Mouse (Mus musculus) lung, embryonic 14.5 days (tissue): Measurements from ENCODE around the gene Sowahc. TPM values are rescaled to one million over a fixed set of nuclear protein-coding genes. Genes with fewer than 3 reads are reported as not detected.

Experiments used
- ATAC-seq: fragments of 200-750 bp; cut with Nextera tagmentation; 2 replicates; pipeline ENCODE4 v1.8.0; 2017; ENCODE audit warnings: mild to moderate bottlenecking, moderate TSS enrichment, moderate library complexity; ENCODE audit not compliant: insufficient read depth
- DNase-seq: peaks from one replicate; pipeline ENCODE4 v3.0.0-alpha.2; 2015
- H3K27ac ChIP-seq: fragments of 300-500 bp; sonication (generic); 2 replicates; pipeline ENCODE4 v1.5.1; 2014; ENCODE audit warnings: low read depth, mild to moderate bottlenecking, moderate library complexity
- H3K27me3 ChIP-seq: fragments of 300-500 bp; sonication (generic); 2 replicates; pipeline ENCODE4 v1.6.1; 2014; ENCODE audit warnings: low read length, control low read depth; ENCODE audit not compliant: insufficient read depth
- H3K36me3 ChIP-seq: fragments of 300-500 bp; sonication (generic); 2 replicates; pipeline ENCODE4 v1.6.1; 2014; ENCODE audit warnings: control low read depth; ENCODE audit not compliant: insufficient read depth
- H3K4me1 ChIP-seq: fragments of 300-500 bp; sonication (generic); 2 replicates; pipeline ENCODE4 v1.6.1; 2014; ENCODE audit warnings: antibody characterized with exemption, control low read depth; ENCODE audit not compliant: insufficient read depth
- H3K4me2 ChIP-seq: fragments of 300-500 bp; sonication (generic); 2 replicates; pipeline ENCODE4 v1.6.1; 2014; ENCODE audit warnings: mild to moderate bottlenecking
- H3K4me3 ChIP-seq: fragments of 300-500 bp; sonication (generic); 2 replicates; pipeline ENCODE4 v1.5.1; 2014; ENCODE audit warnings: low read depth, low read length
- H3K9ac ChIP-seq: fragments of 300-500 bp; sonication (generic); 2 replicates; pipeline ENCODE4 v1.6.1; 2014
- H3K9me3 ChIP-seq: fragments of 300-500 bp; sonication (generic); 2 replicates; pipeline ENCODE4 v1.6.1; 2016; ENCODE audit warnings: low read depth, low read length, control low read depth
- CTCF ChIP-seq: IDR thresholded peaks from 2 replicates; pipeline ENCODE4 v1.5.1; 2016; ENCODE audit warnings: antibody characterized with exemption, low read depth
- WGBS: fragments of 180-500 bp; shearing (Covaris S2); extraction: QIAGEN DNeasy Blood & Tissue Kit; methylation state at CpG from one replicate; pipeline ENCODE4 v1.1.7; 2014; 5-methylcytosine and 5-hydroxymethylcytosine counted together
- polyA plus RNA-seq: library from polyadenylated mRNA; unstranded; fragments of >200 nt; fragmentation: Nextera tagmentation; extraction: Ambion mirVana; gene quantifications from 2 replicates; pipeline ENCODE4 v1.2.1, GENCODE M21; 2014

Gene Sowahc
- polyA plus RNA-seq, 1 experiment from 2014 or later: 10.5 TPM

DNA sequence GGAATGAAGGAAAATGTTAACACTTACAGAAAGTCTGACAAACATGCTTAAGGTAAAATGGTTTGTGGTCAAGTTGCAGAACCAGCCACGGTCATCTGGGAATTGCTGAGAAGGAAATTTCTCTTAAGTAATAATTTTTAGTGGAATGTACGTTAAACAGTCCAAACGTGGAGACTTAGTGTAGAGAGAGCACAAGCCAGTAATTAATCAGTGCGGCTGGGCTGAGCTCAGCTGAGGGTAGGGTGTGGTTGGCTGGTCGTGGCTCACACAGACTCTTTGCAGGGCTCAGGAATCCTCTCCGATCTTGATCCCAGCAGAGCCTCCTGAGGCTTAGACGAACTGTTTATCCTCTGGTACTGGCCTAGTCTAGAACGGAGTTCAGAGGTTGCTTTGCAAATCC is 30.6 kb downstream of the Sowahc start:
- Histone ChIP-seq H3K4me1 (no peaks in the 10 kb centered on the region), H3K9ac (no peak overlapping the region), H3K4me3 (no peak overlapping the region), H3K36me3 (no peaks in the 10 kb centered on the region), H3K9me3 (no peaks in the 10 kb centered on the region), H3K27ac (no peak overlapping the region), H3K27me3 (no peaks in the 10 kb centered on the region), H3K4me2 (no peak overlapping the region)
- DNase-seq: no peak
- 45% methylated on average over 8 of the region's 8 CpGs for WGBS
- ATAC-seq: no peak
- TF ChIP-seq CTCF: no peak

DNA sequence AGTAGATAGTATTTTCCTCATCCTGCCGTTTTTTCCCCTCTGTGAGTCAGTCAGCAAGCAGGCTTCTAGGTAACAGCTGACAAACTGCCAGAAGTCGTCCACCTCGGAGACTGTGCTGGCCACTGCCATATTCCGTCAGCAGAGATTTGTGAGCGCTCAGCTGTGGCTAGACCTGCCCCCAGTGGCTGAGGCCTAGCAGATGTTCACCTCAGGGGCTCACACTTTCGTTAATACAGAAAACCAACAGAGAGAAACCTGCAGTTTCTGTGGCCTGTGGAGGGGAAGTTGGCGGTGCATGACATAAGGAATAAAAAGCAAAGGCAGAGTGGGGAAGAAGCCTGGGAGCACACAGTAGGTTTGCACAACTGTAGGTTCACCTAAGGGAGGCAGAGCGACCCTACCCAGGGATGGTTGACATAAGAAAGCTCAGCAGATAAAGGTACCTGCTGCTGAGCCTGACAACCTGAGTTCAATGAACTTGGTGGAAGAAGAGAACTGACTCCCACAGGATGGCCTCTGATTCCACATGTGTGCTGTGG is 31.9 kb downstream of the Sowahc start:
- no peak for TF ChIP-seq CTCF
- no peak overlapping the region for H3K9ac ChIP-seq
- no peak for DNase-seq
- no peaks in the 10 kb centered on the region for H3K4me1 ChIP-seq
- no peak overlapping the region for H3K27ac ChIP-seq
- no peaks in the 10 kb centered on the region for H3K27me3 ChIP-seq
- H3K4me2 ChIP-seq: no peak overlapping the region
- H3K36me3 ChIP-seq: no peaks in the 10 kb centered on the region
- no peak for ATAC-seq
- H3K9me3 ChIP-seq: no peaks in the 10 kb centered on the region
- WGBS: 71% methylated on average over 8 of the region's 8 CpGs
- no peak overlapping the region for H3K4me3 ChIP-seq

DNA sequence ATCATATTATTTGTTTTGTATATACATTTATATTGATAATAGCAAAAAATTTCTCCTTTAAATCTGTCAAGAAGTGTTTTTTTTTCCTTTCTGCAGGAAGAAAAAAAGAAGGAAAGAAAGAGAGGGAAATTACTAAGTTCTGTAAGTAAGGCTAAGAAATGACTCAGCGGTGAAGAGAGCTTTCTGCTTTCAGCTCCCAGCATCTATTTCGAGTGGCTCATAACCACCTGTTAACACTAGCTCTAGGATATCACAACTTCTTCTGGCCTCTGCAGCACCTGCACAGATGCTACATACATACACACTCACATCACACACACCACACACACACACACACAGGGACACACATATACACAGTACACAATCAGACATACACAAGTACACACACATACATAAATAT is 34.8 kb downstream of the Sowahc start:
- 91% methylated on average over 2 of the region's 2 CpGs for WGBS
- ATAC-seq: no peak

DNA sequence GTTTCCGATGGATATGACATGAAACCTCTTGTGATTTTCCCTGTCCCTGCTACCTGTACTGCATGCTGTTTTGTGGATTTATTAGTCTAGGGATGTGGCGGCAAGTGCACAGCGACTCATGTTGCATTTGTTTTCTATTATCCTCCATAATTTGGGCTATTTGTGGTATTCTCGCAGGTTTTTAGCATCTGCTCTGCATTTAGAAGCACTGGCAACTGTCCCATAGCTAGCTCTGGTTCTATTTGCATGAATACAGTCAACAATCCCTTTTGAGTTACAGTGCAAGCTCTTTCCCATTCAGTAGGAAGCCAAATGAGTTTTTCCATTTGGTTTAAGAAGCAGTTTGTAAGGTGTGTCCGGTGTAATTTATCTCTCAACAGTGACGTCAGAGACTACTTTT is 37.8 kb downstream of the Sowahc start:
- ATAC-seq: no peak
- WGBS: 84% methylated on average over 6 of the region's 6 CpGs
- Histone ChIP-seq H3K4me2 (no peak overlapping the region), H3K4me1 (peaks cover 8% of the 10 kb centered on the region; the same call in 1 of the 2 replicates), H3K9ac (no peak overlapping the region), H3K27me3 (no peaks in the 10 kb centered on the region), H3K27ac (no peak overlapping the region), H3K36me3 (no peaks in the 10 kb centered on the region), H3K9me3 (no peaks in the 10 kb centered on the region), H3K4me3 (no peak overlapping the region)
- TF ChIP-seq CTCF: no peak
- no peak for DNase-seq

More for the DNA sequence above, 34.8 kb downstream of the Sowahc start:
- no peak for DNase-seq
- H3K36me3 ChIP-seq: no peaks in the 10 kb centered on the region
- H3K4me2 ChIP-seq: no peak overlapping the region
- H3K4me3 ChIP-seq: no peak overlapping the region
- H3K9me3 ChIP-seq: no peaks in the 10 kb centered on the region
- no peaks in the 10 kb centered on the region for H3K27me3 ChIP-seq
- no peak overlapping the region for H3K27ac ChIP-seq
- H3K9ac ChIP-seq: no peak overlapping the region
- TF ChIP-seq CTCF: no peak
- peaks cover 3% of the 10 kb centered on the region; the same call in 1 of the 2 replicates for H3K4me1 ChIP-seq

DNA sequence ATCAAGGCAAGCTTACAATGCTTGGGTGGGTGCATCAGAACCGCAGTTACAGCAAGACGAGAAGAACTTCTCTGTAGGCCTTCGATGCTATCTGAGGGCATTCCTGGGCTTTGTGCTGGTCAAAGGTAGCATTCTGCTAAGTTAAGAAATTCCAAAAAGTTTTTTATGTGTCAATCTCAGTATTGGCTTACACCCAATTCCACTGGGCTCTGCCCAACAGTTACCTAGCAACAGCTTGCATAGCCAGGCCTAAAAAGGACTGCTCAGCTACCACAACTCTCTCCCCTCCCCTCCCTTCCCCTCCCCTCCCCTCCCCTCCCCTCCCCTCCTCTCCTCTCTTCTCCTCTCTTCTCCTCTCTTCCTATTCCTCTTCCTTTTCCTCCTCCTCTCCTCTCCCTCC is 39.9 kb downstream of the Sowahc start:
- H3K27ac ChIP-seq: no peak overlapping the region
- 81% methylated on average over 3 of the region's 3 CpGs for WGBS
- H3K36me3 ChIP-seq: no peaks in the 10 kb centered on the region
- peak; percentile 74 for DNase-seq
- H3K4me1 ChIP-seq: peaks cover 18% of the 10 kb centered on the region
- no peak overlapping the region for H3K4me3 ChIP-seq
- H3K9ac ChIP-seq: no peak overlapping the region
- no peak overlapping the region for H3K4me2 ChIP-seq
- H3K9me3 ChIP-seq: no peaks in the 10 kb centered on the region
- no peak for TF ChIP-seq CTCF
- ATAC-seq: no peak
- H3K27me3 ChIP-seq: no peaks in the 10 kb centered on the region

DNA sequence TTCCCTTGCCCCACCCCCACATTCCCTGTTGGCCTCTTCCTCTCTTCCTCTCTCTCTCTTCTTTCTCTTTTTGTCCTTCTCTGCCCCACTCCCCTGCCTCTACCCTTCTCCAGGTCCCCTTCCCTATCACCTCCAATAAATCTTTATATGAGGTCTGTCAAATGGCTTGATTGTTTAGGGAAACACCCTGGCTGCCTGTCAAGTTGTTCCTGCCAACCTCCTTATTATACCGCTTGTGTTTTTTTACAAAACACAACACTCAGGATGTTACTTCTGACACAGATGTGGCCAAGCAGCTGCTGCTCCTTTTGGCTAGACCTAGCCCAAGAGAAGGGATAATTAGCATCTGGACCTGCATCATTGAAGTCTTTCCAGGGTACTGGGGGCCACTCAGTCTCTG is 40.3 kb downstream of the Sowahc start:
- Histone ChIP-seq H3K9ac (no peak overlapping the region), H3K36me3 (no peaks in the 10 kb centered on the region), H3K4me1 (peaks cover 18% of the 10 kb centered on the region), H3K4me2 (no peak overlapping the region), H3K27me3 (no peaks in the 10 kb centered on the region), H3K27ac (no peak overlapping the region), H3K4me3 (no peak overlapping the region), H3K9me3 (no peaks in the 10 kb centered on the region)
- no peak for TF ChIP-seq CTCF
- WGBS: 38% methylated on average over 1 of the region's 1 CpGs
- no peak for DNase-seq
- ATAC-seq: no peak

DNA sequence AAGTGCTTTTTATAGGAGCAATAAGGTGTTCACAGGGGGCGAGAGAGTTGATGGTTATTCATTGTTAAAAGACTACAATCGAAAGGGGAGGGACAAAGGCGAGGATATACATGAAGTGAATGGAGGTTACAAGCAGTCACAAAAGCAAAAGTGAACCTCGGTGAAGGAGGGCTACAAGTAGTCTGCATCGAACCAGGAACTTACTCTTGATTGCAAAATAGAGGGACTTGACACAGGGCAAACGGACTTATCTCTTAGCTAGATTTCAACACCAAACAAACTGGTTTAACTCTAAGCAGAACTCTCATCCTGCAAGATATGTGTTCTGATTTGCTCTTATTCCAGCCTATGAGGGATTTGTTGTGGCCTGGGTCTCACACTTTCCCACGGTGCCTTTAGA is 41.2 kb downstream of the Sowahc start:
- no peak for TF ChIP-seq CTCF
- Histone ChIP-seq H3K9me3 (no peaks in the 10 kb centered on the region), H3K36me3 (no peaks in the 10 kb centered on the region), H3K4me3 (no peak overlapping the region), H3K4me1 (peaks cover 18% of the 10 kb centered on the region), H3K4me2 (no peak overlapping the region), H3K27ac (no peak overlapping the region), H3K9ac (no peak overlapping the region), H3K27me3 (no peaks in the 10 kb centered on the region)
- DNase-seq (no peak), ATAC-seq (no peak)
- WGBS: 64% methylated on average over 7 of the region's 7 CpGs
